Mouse (Mus musculus): ENCODE results near the gene 4930522H14Rik. TPM values are rescaled to one million over a fixed set of nuclear protein-coding genes. Genes with fewer than 3 reads are reported as not detected.
A peak's percentile ranks its signal among the peaks of the same experiment; 100 is the strongest.

Gene 4930522H14Rik
- polyA plus RNA-seq, 1 experiment from 2014 or later: not detected

DNA sequence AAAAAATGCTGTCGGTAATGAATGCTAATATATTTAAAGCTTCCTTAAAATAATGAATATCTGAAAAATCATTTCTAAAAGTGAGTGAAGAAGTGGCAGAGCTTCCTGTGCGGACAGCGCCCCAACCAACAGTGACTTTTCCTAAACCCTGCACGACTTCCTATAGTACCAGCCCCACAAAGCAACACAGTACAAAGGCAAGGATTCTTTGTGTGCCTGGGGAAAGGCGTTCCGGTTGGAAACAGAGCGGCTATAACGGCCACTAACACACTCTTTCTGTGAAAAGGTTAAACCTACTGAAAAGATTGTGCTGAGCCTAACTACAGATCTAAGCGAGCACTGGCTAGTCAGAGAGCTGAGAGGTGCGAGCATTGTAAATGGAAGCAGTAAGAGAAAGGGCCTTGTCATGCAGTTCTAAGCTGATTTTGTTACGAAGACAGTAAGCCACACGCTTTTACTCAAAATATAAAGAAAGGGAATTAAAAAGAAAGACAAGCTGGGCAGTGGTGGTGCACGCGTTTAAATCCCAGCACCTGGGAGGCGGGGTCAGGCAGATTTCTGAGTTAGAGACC is 766 bp downstream of the 4930522H14Rik start:
- no peak overlapping the region for H3K4me3 ChIP-seq (ENCODE audit: low read depth, low read length)
- H3K4me1 ChIP-seq (replicated peaks; ENCODE audit: control insufficient read depth, insufficient read depth): no peaks in the 10 kb centered on the region
- 69% methylated on average over 15 of the region's 15 CpGs for WGBS
- no peaks in the 10 kb centered on the region for H3K27me3 ChIP-seq (ENCODE audit: control insufficient read depth, insufficient read depth, low read length)
- no peaks in the 10 kb centered on the region for H3K36me3 ChIP-seq (ENCODE audit: control insufficient read depth, insufficient read depth, low read length)
- no peak overlapping the region for H3K4me2 ChIP-seq (replicated peaks; ENCODE audit: low read depth)
- TF ChIP-seq CTCF (IDR thresholded peaks at IDR 0.05; ENCODE audit: low read depth) (no peak), EP300 (optimal IDR thresholded peaks at IDR 0.05) (no peak)
- ATAC-seq (ENCODE audit: low FRiP score, low TSS enrichment) (no peak), DNase-seq (ENCODE audit: low spot score) (no peak)
- no peaks in the 10 kb centered on the region for H3K9me3 ChIP-seq (ENCODE audit: control insufficient read depth, low read length)
- H3K9ac ChIP-seq (ENCODE audit: low read length): no peak overlapping the region
- H3K27ac ChIP-seq (replicated peaks): no peak overlapping the region

DNA sequence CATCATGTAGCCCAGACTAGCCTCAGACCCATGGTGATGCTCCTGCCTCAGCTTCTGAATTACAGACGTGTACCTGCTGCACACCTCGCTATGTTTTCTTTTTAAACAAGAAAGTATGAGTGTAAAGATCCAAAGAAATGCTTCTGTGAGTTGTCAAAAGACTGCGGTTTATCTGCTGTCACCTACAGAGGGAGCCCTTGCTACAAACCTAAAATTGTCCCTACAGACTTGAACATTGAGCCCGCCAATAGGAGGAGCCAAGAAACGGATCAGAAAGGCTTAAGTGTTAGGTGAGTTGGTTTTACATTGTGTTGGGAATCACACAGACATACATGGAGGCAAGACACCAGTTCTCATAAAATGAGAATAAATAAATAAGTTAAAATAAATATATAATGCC is 26.2 kb downstream of the 4930522H14Rik start:
- H3K4me1 ChIP-seq (replicated peaks; ENCODE audit: control insufficient read depth, insufficient read depth): no peaks in the 10 kb centered on the region
- TF ChIP-seq CTCF (IDR thresholded peaks at IDR 0.05; ENCODE audit: low read depth): peak; percentile 92
- TF ChIP-seq EP300 (optimal IDR thresholded peaks at IDR 0.05): no peak
- H3K36me3 ChIP-seq (ENCODE audit: control insufficient read depth, insufficient read depth, low read length): no peaks in the 10 kb centered on the region
- H3K27me3 ChIP-seq (ENCODE audit: control insufficient read depth, insufficient read depth, low read length): no peaks in the 10 kb centered on the region
- DNase-seq (ENCODE audit: low spot score) (peak; percentile 53), ATAC-seq (ENCODE audit: low FRiP score, low TSS enrichment) (no peak)
- H3K9me3 ChIP-seq (ENCODE audit: control insufficient read depth, low read length): no peaks in the 10 kb centered on the region
- 6% methylated on average over 5 of the region's 5 CpGs for WGBS
- H3K4me2 ChIP-seq (replicated peaks; ENCODE audit: low read depth): no peak overlapping the region
- no peak overlapping the region for H3K9ac ChIP-seq (ENCODE audit: low read length)
- no peak overlapping the region for H3K4me3 ChIP-seq (ENCODE audit: low read depth, low read length)
- H3K27ac ChIP-seq (replicated peaks): no peak overlapping the region

- no peaks in the 10 kb centered on the region for H3K9me3 ChIP-seq (ENCODE audit: control insufficient read depth, low read length)
- no peak overlapping the region for H3K27ac ChIP-seq (replicated peaks)
- H3K4me2 ChIP-seq (replicated peaks; ENCODE audit: low read depth): no peak overlapping the region
- no peak overlapping the region for H3K9ac ChIP-seq (ENCODE audit: low read length)
- DNase-seq (ENCODE audit: low spot score): no peak
- H3K36me3 ChIP-seq (ENCODE audit: control insufficient read depth, insufficient read depth, low read length): no peaks in the 10 kb centered on the region
- no peak for ATAC-seq (ENCODE audit: low FRiP score, low TSS enrichment)
- no peaks in the 10 kb centered on the region for H3K4me1 ChIP-seq (replicated peaks; ENCODE audit: control insufficient read depth, insufficient read depth)
- H3K27me3 ChIP-seq (ENCODE audit: control insufficient read depth, insufficient read depth, low read length): no peaks in the 10 kb centered on the region
- TF ChIP-seq CTCF (IDR thresholded peaks at IDR 0.05; ENCODE audit: low read depth): no peak
- TF ChIP-seq EP300 (optimal IDR thresholded peaks at IDR 0.05): no peak
- WGBS: 60% methylated on average over 11 of the region's 11 CpGs
- no peak overlapping the region for H3K4me3 ChIP-seq (ENCODE audit: low read depth, low read length)
Measured at GRCm38 (mm10) chr4:109498476-109498875, 32.6 kb downstream of the 4930522H14Rik start.

GRCm38 (mm10) chr4:109493581-109493980 is 37.5 kb downstream of the 4930522H14Rik start:
- H3K4me1 ChIP-seq (replicated peaks; ENCODE audit: control insufficient read depth, insufficient read depth): no peaks in the 10 kb centered on the region
- H3K4me3 ChIP-seq (ENCODE audit: low read depth, low read length): no peak overlapping the region
- no peaks in the 10 kb centered on the region for H3K9me3 ChIP-seq (ENCODE audit: control insufficient read depth, low read length)
- H3K36me3 ChIP-seq (ENCODE audit: control insufficient read depth, insufficient read depth, low read length): no peaks in the 10 kb centered on the region
- TF ChIP-seq EP300 (optimal IDR thresholded peaks at IDR 0.05) (no peak), CTCF (IDR thresholded peaks at IDR 0.05; ENCODE audit: low read depth) (no peak)
- no peaks in the 10 kb centered on the region for H3K27me3 ChIP-seq (ENCODE audit: control insufficient read depth, insufficient read depth, low read length)
- H3K9ac ChIP-seq (ENCODE audit: low read length): no peak overlapping the region
- DNase-seq (ENCODE audit: low spot score) (no peak), ATAC-seq (ENCODE audit: low FRiP score, low TSS enrichment) (no peak)
- H3K27ac ChIP-seq (replicated peaks): no peak overlapping the region
- no peak overlapping the region for H3K4me2 ChIP-seq (replicated peaks; ENCODE audit: low read depth)

- no peak overlapping the region for H3K4me3 ChIP-seq (ENCODE audit: low read depth, low read length)
- H3K36me3 ChIP-seq (ENCODE audit: control insufficient read depth, insufficient read depth, low read length): no peaks in the 10 kb centered on the region
- no peak overlapping the region for H3K9ac ChIP-seq (ENCODE audit: low read length)
- ATAC-seq (ENCODE audit: low FRiP score, low TSS enrichment) (no peak), DNase-seq (ENCODE audit: low spot score) (no peak)
- no peaks in the 10 kb centered on the region for H3K27me3 ChIP-seq (ENCODE audit: control insufficient read depth, insufficient read depth, low read length)
- 73% methylated on average over 1 of the region's 1 CpGs for whole genome bisulfite sequencing
- no peak overlapping the region for H3K27ac ChIP-seq (replicated peaks)
- H3K4me2 ChIP-seq (replicated peaks; ENCODE audit: low read depth): no peak overlapping the region
- no peaks in the 10 kb centered on the region for H3K9me3 ChIP-seq (ENCODE audit: control insufficient read depth, low read length)
- TF ChIP-seq EP300 (optimal IDR thresholded peaks at IDR 0.05) (no peak), CTCF (IDR thresholded peaks at IDR 0.05; ENCODE audit: low read depth) (no peak)
- no peaks in the 10 kb centered on the region for H3K4me1 ChIP-seq (replicated peaks; ENCODE audit: control insufficient read depth, insufficient read depth)
Measured at GRCm38 (mm10) chr4:109488812-109489211, 42.3 kb downstream of the 4930522H14Rik start.

GRCm38 (mm10) chr4:109484621-109485020 is 46.5 kb downstream of the 4930522H14Rik start, which contains the start of gene Rnf11:
Gene Rnf11 (minus strand): TSS chr4:109484728.
- peak; percentile 46; the same call in 1 of the 2 replicates for ATAC-seq (ENCODE audit: low FRiP score, low TSS enrichment)
- H3K9me3 ChIP-seq (ENCODE audit: control insufficient read depth, low read length): no peaks in the 10 kb centered on the region
- DNase-seq (ENCODE audit: low spot score): no peak
- WGBS: 56% methylated on average over 3 of the region's 3 CpGs
- TF ChIP-seq EP300 (optimal IDR thresholded peaks at IDR 0.05) (no peak), CTCF (IDR thresholded peaks at IDR 0.05; ENCODE audit: low read depth) (no peak)
- no peak within 1 kb of the TSS for H3K4me2 ChIP-seq (replicated peaks; ENCODE audit: low read depth)
- no peak within 1 kb of the TSS for H3K9ac ChIP-seq (ENCODE audit: low read length)
- H3K27me3 ChIP-seq (ENCODE audit: control insufficient read depth, insufficient read depth, low read length): no peaks in the 10 kb centered on the region
- no peak within 1 kb of the TSS for H3K27ac ChIP-seq (replicated peaks)
- H3K4me1 ChIP-seq (replicated peaks; ENCODE audit: control insufficient read depth, insufficient read depth): no peaks in the 10 kb centered on the region
- no peaks in the 10 kb centered on the region for H3K36me3 ChIP-seq (ENCODE audit: control insufficient read depth, insufficient read depth, low read length)
- H3K4me3 ChIP-seq (ENCODE audit: low read depth, low read length): no peak within 1 kb of the TSS
